Mouse (Mus musculus) MEL (cell line): ENCODE measurements around the gene Scel.

Source experiments
- CHD1 ChIP-seq: IDR thresholded peaks from 2 replicates; pipeline ENCODE4 v1.6.1; 2012; ENCODE audit warnings: low read depth, mild to moderate bottlenecking, inconsistent platforms, low read length, improper control_type of control experiment
- CTCF ChIP-seq, 3 experiments: IDR thresholded peaks in 2 of 3; conservative IDR thresholded peaks in 1 of 3; 2 replicates each; pipeline ENCODE4 v1.5.1; 2011 to 2012; ENCODE audit warnings: low read length in 3 of 3, low read depth in 2 of 3, mild to moderate bottlenecking in 2 of 3, improper control_type of control experiment in 1 of 3, inconsistent platforms in 1 of 3, mixed read lengths in 1 of 3, moderate library complexity in 1 of 3; ENCODE audit not compliant: control insufficient read depth in 1 of 3, insufficient read depth in 1 of 3, poor library complexity in 1 of 3, severe bottlenecking in 1 of 3
- MEF2A ChIP-seq: IDR thresholded peaks from 2 replicates; pipeline ENCODE4 v1.6.1; 2014; ENCODE audit warnings: low read depth, mild to moderate bottlenecking, inconsistent platforms, low read length, improper control_type of control experiment; ENCODE audit not compliant: poor library complexity, insufficient replicate concordance, severe bottlenecking; ENCODE audit errors: extremely low read depth
- MXI1 ChIP-seq: IDR thresholded peaks from 2 replicates; pipeline ENCODE4 v1.6.1; 2011; ENCODE audit warnings: mild to moderate bottlenecking, low read depth, low read length, improper control_type of control experiment
- POLR2A ChIP-seq, 2 experiments: IDR thresholded peaks; 2 replicates each; pipeline ENCODE4 v1.6.1; 2011 to 2012; ENCODE audit warnings: low read length in 2 of 2, mild to moderate bottlenecking in 2 of 2, control low read depth in 1 of 2, improper control_type of control experiment in 1 of 2, low read depth in 1 of 2, moderate library complexity in 1 of 2; ENCODE audit not compliant: control insufficient read depth in 1 of 2, insufficient read depth in 1 of 2, poor library complexity in 1 of 2
- POLR2AphosphoS2 ChIP-seq: IDR thresholded peaks from 2 replicates; pipeline ENCODE4 v1.6.1; 2011; ENCODE audit warnings: low read length, improper control_type of control experiment
- POLR2AphosphoS5 ChIP-seq: IDR thresholded peaks from 2 replicates; pipeline ENCODE4 v1.6.1; 2012; ENCODE audit warnings: low read depth, borderline replicate concordance, mild to moderate bottlenecking, inconsistent platforms, low read length, moderate library complexity, mixed read lengths
- SMC3 ChIP-seq: IDR thresholded peaks from 2 replicates; pipeline ENCODE4 v1.6.1; 2011; ENCODE audit warnings: low read depth, low read length, improper control_type of control experiment
- TAL1 ChIP-seq: IDR thresholded peaks from 2 replicates; pipeline ENCODE4 v1.6.1; 2012; ENCODE audit warnings: mild to moderate bottlenecking, inconsistent platforms, low read length, moderate library complexity, mixed read lengths
- TBP ChIP-seq: IDR thresholded peaks from 2 replicates; pipeline ENCODE4 v1.8.0; 2011; ENCODE audit warnings: low read depth, low read length, improper control_type of control experiment
- ZKSCAN1 ChIP-seq: IDR thresholded peaks from 2 replicates; pipeline ENCODE4 v1.6.1; 2012; ENCODE audit warnings: low read depth, mild to moderate bottlenecking, inconsistent platforms, low read length, improper control_type of control experiment, moderate library complexity
- ZMIZ1 ChIP-seq: IDR thresholded peaks from 2 replicates; pipeline ENCODE4 v1.6.1; 2012; ENCODE audit warnings: low read depth, mild to moderate bottlenecking, inconsistent platforms, low read length, improper control_type of control experiment, moderate library complexity
- ZNF384 ChIP-seq: IDR thresholded peaks from 2 replicates; pipeline ENCODE4 v1.6.1; 2012; ENCODE audit warnings: low read depth, mild to moderate bottlenecking, inconsistent platforms, low read length, improper control_type of control experiment

DNA sequence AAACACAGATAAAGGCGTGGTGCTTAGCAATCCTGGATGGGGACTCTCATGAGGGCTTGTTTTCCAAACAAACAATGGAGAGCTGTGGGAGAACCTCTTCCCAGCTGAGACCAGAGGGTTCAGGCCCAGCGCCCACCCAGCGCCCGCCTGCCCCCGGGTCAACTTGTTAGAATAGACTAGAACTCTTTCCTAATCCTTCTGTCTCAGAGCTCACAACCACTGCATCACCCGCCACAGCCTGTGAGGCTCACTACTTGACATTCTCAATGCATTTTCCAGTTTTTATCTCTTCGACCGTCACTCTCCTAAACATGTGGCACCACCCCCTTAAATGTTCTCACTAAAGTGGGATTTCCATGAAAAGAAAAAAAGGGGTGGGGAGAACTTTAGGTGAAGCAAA lies 14.9 kb upstream of the Scel start:
- TF ChIP-seq SMC3, result no peak
- TF ChIP-seq ZKSCAN1, result no peak
- TF ChIP-seq CHD1, result no peak
- no peak for TF ChIP-seq CTCF (IDR thresholded peaks at IDR 0.05 in 2 of 3, conservative IDR thresholded peaks at IDR 0.05 in 1 of 3; ENCODE audit: control insufficient read depth in 1 of 3, insufficient read depth in 1 of 3, low read depth in 2 of 3, low read length in 3 of 3, poor library complexity in 1 of 3, severe bottlenecking in 1 of 3)
- no peak for TF ChIP-seq POLR2AphosphoS2
- no peak for TF ChIP-seq TAL1
- TF ChIP-seq POLR2A (IDR thresholded peaks at IDR 0.05; ENCODE audit: control insufficient read depth in 1 of 2, insufficient read depth in 1 of 2, low read depth in 1 of 2, low read length in 2 of 2, poor library complexity in 1 of 2), result no peak
- no peak for TF ChIP-seq TBP
- no peak for TF ChIP-seq ZMIZ1
- no peak for TF ChIP-seq MXI1
- TF ChIP-seq ZNF384, result no peak
- no peak for TF ChIP-seq POLR2AphosphoS5
- TF ChIP-seq MEF2A, result no peak
